Mouse (Mus musculus): ENCODE measurements around the gene Olfr74. TPM values are rescaled to one million over a fixed set of nuclear protein-coding genes. Genes with fewer than 3 reads are reported as not detected.
"Not testable (repeated sequence)": the region's sequence is repeated elsewhere in the genome, so short reads cannot be mapped to it uniquely, and the experiment has no call there.

Gene Olfr74
- total RNA-seq (2014; fragmentation: Nextera tagmentation) (not detected in 2 replicates), total RNA-seq (2017) (not detected in 2 replicates)

- no peak for ATAC-seq (replicated peaks; ENCODE audit: low FRiP score, low TSS enrichment, poor library complexity, severe bottlenecking)
These were observed at the start of gene Olfr74 for GRCm38 (mm10) chr2:87974563-87974962. TSS of gene Olfr74 (minus strand) at chr2:87974663.

GRCm38 (mm10) chr2:88022474-88022873 lies 48.0 kb upstream of the Olfr74 start, which contains the start of gene Olfr1161:
TSS of gene Olfr1161 (plus strand) at chr2:88022774.
- not testable (repeated sequence) for ATAC-seq (replicated peaks; ENCODE audit: low FRiP score, low TSS enrichment, poor library complexity, severe bottlenecking)

GRCm38 (mm10) chr2:88007515-88008318 lies 33.3 kb upstream of the Olfr74 start, which contains the start of gene Olfr1160:
TSS of gene Olfr1160 (minus strand) at chr2:88008268.
- no peak for ATAC-seq (replicated peaks; ENCODE audit: low FRiP score, low TSS enrichment, poor library complexity, severe bottlenecking)

GRCm38 (mm10) chr2:87989813-87990212 lies 15.3 kb upstream of the Olfr74 start, which contains the start of gene Olfr1158:
TSS of gene Olfr1158 (plus strand) at chr2:87990113.
- ATAC-seq (replicated peaks; ENCODE audit: low FRiP score, low TSS enrichment, poor library complexity, severe bottlenecking), result no peak

- no peak for ATAC-seq (replicated peaks; ENCODE audit: low FRiP score, low TSS enrichment, poor library complexity, severe bottlenecking)
These were observed 6.3 kb downstream of the Olfr74 start, which contains the start of gene Olfr1157 for GRCm38 (mm10) chr2:87968199-87968598. TSS of gene Olfr1157 (minus strand) at chr2:87968299.

GRCm38 (mm10) chr2:87953000-87953399 lies 21.5 kb downstream of the Olfr74 start, which contains the start of gene Olfr1156:
TSS of gene Olfr1156 (minus strand) at chr2:87953100.
- ATAC-seq (replicated peaks; ENCODE audit: low FRiP score, low TSS enrichment, poor library complexity, severe bottlenecking), result no peak

- no peak for ATAC-seq (replicated peaks; ENCODE audit: low FRiP score, low TSS enrichment, poor library complexity, severe bottlenecking)
These were observed 29.4 kb downstream of the Olfr74 start, which contains the start of gene Olfr1155 for GRCm38 (mm10) chr2:87945037-87945436. TSS of gene Olfr1155 (minus strand) at chr2:87945137.

Other genes starting within 250 kb of the Olfr74 start
- not detected in 2 replicates for gene Olfr1138, start 234.7 kb downstream of the Olfr74 start, total RNA-seq (2014; fragmentation: Nextera tagmentation)
- gene Olfr1138, start 234.7 kb downstream of the Olfr74 start, total RNA-seq (2017), result not detected in 2 replicates
- not detected in 2 replicates for gene Olfr1140, start 230.9 kb downstream of the Olfr74 start, total RNA-seq (2014; fragmentation: Nextera tagmentation)
- gene Olfr1140, start 230.9 kb downstream of the Olfr74 start, total RNA-seq (2017), result not detected in 2 replicates
- not detected in 2 replicates for gene Olfr1141, start 220.7 kb downstream of the Olfr74 start, total RNA-seq (2014; fragmentation: Nextera tagmentation)
- not detected in 2 replicates for gene Olfr1141, start 220.7 kb downstream of the Olfr74 start, total RNA-seq (2017)
- not detected in 2 replicates for gene Olfr152, start 195.2 kb downstream of the Olfr74 start, total RNA-seq (2014; fragmentation: Nextera tagmentation)
- not detected in 2 replicates for gene Olfr152, start 195.2 kb downstream of the Olfr74 start, total RNA-seq (2017)
- not detected in 2 replicates for gene Olfr1143, start 174.1 kb downstream of the Olfr74 start, total RNA-seq (2014; fragmentation: Nextera tagmentation)
- not detected in 2 replicates for gene Olfr1143, start 174.1 kb downstream of the Olfr74 start, total RNA-seq (2017)
- not detected in 2 replicates for gene Olfr1145, start 164.8 kb downstream of the Olfr74 start, total RNA-seq (2014; fragmentation: Nextera tagmentation)
- gene Olfr1145, start 164.8 kb downstream of the Olfr74 start, total RNA-seq (2017), result not detected in 2 replicates
- not detected in 2 replicates for gene Olfr1148, start 144.1 kb downstream of the Olfr74 start, total RNA-seq (2014; fragmentation: Nextera tagmentation)
- gene Olfr1148, start 144.1 kb downstream of the Olfr74 start, total RNA-seq (2017), result not detected in 2 replicates
- gene Olfr1150-ps1, start 130.7 kb downstream of the Olfr74 start, total RNA-seq (2014; fragmentation: Nextera tagmentation), result not detected in 2 replicates
- gene Olfr1150-ps1, start 130.7 kb downstream of the Olfr74 start, total RNA-seq (2017), result not detected in 2 replicates
- not detected in 2 replicates for gene Olfr1151, start 118.8 kb downstream of the Olfr74 start, total RNA-seq (2014; fragmentation: Nextera tagmentation)
- gene Olfr1151, start 118.8 kb downstream of the Olfr74 start, total RNA-seq (2017), result not detected in 2 replicates
- not detected in 2 replicates for gene Olfr1152, start 108.2 kb downstream of the Olfr74 start, total RNA-seq (2014; fragmentation: Nextera tagmentation)
- not detected in 2 replicates for gene Olfr1152, start 108.2 kb downstream of the Olfr74 start, total RNA-seq (2017)
- gene Olfr1153, start 79.7 kb downstream of the Olfr74 start, total RNA-seq (2014; fragmentation: Nextera tagmentation), result not detected in 2 replicates
- not detected in 2 replicates for gene Olfr1153, start 79.7 kb downstream of the Olfr74 start, total RNA-seq (2017)
- gene Olfr1154, start 69.5 kb downstream of the Olfr74 start, total RNA-seq (2014; fragmentation: Nextera tagmentation), result not detected in 2 replicates
- gene Olfr1154, start 69.5 kb downstream of the Olfr74 start, total RNA-seq (2017), result not detected in 2 replicates
- gene Olfr1155, start 29.5 kb downstream of the Olfr74 start, total RNA-seq (2014; fragmentation: Nextera tagmentation), result not detected in 2 replicates
- not detected in 2 replicates for gene Olfr1155, start 29.5 kb downstream of the Olfr74 start, total RNA-seq (2017)
- not detected in 2 replicates for gene Olfr1156, start 21.6 kb downstream of the Olfr74 start, total RNA-seq (2014; fragmentation: Nextera tagmentation)
- not detected in 2 replicates for gene Olfr1156, start 21.6 kb downstream of the Olfr74 start, total RNA-seq (2017)
- not detected in 2 replicates for gene Olfr1157, start 6.4 kb downstream of the Olfr74 start, total RNA-seq (2014; fragmentation: Nextera tagmentation)
- not detected in 2 replicates for gene Olfr1157, start 6.4 kb downstream of the Olfr74 start, total RNA-seq (2017)
- gene Olfr1158, start 15.4 kb upstream of the Olfr74 start, total RNA-seq (2014; fragmentation: Nextera tagmentation), result not detected in 2 replicates
- gene Olfr1158, start 15.4 kb upstream of the Olfr74 start, total RNA-seq (2017), result not detected in 2 replicates
- not detected in 2 replicates for gene Olfr1160, start 33.6 kb upstream of the Olfr74 start, total RNA-seq (2014; fragmentation: Nextera tagmentation)
- gene Olfr1160, start 33.6 kb upstream of the Olfr74 start, total RNA-seq (2017), result not detected in 2 replicates
- not detected in 2 replicates for gene Olfr1161, start 48.1 kb upstream of the Olfr74 start, total RNA-seq (2014; fragmentation: Nextera tagmentation)
- gene Olfr1161, start 48.1 kb upstream of the Olfr74 start, total RNA-seq (2017), result not detected in 2 replicates
- not detected in 2 replicates for gene Olfr73, start 63.0 kb upstream of the Olfr74 start, total RNA-seq (2014; fragmentation: Nextera tagmentation)
- not detected in 2 replicates for gene Olfr73, start 63.0 kb upstream of the Olfr74 start, total RNA-seq (2017)
- gene Olfr1162, start 76.5 kb upstream of the Olfr74 start, total RNA-seq (2014; fragmentation: Nextera tagmentation), result not detected in 2 replicates
- gene Olfr1162, start 76.5 kb upstream of the Olfr74 start, total RNA-seq (2017), result not detected in 2 replicates
- not detected in 2 replicates for gene Olfr1163, start 97.2 kb upstream of the Olfr74 start, total RNA-seq (2014; fragmentation: Nextera tagmentation)
- not detected in 2 replicates for gene Olfr1163, start 97.2 kb upstream of the Olfr74 start, total RNA-seq (2017)
- not detected in 2 replicates for gene Olfr1164, start 119.3 kb upstream of the Olfr74 start, total RNA-seq (2014; fragmentation: Nextera tagmentation)
- gene Olfr1164, start 119.3 kb upstream of the Olfr74 start, total RNA-seq (2017), result not detected in 2 replicates
- gene Olfr1166, start 153.6 kb upstream of the Olfr74 start, total RNA-seq (2014; fragmentation: Nextera tagmentation), result not detected in 2 replicates
- not detected in 2 replicates for gene Olfr1166, start 153.6 kb upstream of the Olfr74 start, total RNA-seq (2017)
- gene Olfr1167, start 180.5 kb upstream of the Olfr74 start, total RNA-seq (2014; fragmentation: Nextera tagmentation), result not detected in 2 replicates
- gene Olfr1167, start 180.5 kb upstream of the Olfr74 start, total RNA-seq (2017), result not detected in 2 replicates
- not detected in 2 replicates for gene Olfr1168, start 207.2 kb upstream of the Olfr74 start, total RNA-seq (2014; fragmentation: Nextera tagmentation)
- not detected in 2 replicates for gene Olfr1168, start 207.2 kb upstream of the Olfr74 start, total RNA-seq (2017)

Measured in megakaryocyte-erythroid progenitor cell, adult 5-6 weeks (primary cell).